In the genomic region with DNA sequence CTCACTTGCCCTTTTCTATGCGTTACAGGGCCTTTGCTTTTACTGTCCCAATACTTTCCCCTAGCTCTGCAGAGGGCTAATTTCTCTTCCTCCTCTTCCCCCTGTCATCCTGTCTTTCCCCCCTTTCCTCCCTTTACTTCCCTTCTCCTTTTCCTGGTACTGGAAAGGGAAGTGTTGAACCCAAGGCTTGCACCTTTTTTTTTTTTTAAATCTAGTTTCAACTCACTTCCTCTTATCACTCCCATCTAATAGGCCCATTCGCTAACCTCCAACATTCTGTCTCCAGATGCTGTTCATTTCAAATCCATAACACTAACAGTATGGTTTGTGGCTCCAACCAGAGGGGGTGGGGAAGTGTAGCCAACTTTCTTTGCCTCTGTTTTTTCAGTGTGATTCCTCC, we compare ENCODE assay signal across 24 mouse cellular contexts.
DNase-seq lines count a peak whose midpoint lies in the region; ATAC-seq and TF ChIP-seq lines count a peak whose summit lies in the region.
"Had no signal": no experiment of that assay in that cellular context is flagged by ENCODE, and none has a peak within 500 bp of the region (broad histone marks: within the 10 kb centered on the region; RNA-seq: fewer than 3 reads in every experiment).

No protein-coding gene starts in this region.

- 62% methylated on average over 2 of the region's 2 CpGs for WGBS in limb, embryonic 14.5 days
- WGBS in limb, embryonic 10.5 days, result 78% methylated on average over 2 of the region's 2 CpGs
- WGBS in kidney, embryonic 15.5 days, result 80% methylated on average over 2 of the region's 2 CpGs
- 74% methylated on average over 2 of the region's 2 CpGs for WGBS in kidney, embryonic 16.5 days

- TF ChIP-seq POLR2A in limb, embryonic 14.5 days (IDR thresholded peaks at IDR 0.05; ENCODE audit: borderline replicate concordance, extremely low read depth, insufficient read depth, insufficient read length), result no peak

- DNase-seq in limb, embryonic 14.5 days (ENCODE audit: low spot score), result peak; percentile 12
- no peak for DNase-seq in limb, embryonic 10.5 days (ENCODE audit: low spot score)
- peak; percentile 51 for DNase-seq in NIH3T3 (ENCODE audit: low read depth)
- no peak for DNase-seq in frontal cortex, postnatal 10 days (ENCODE audit: low spot score in 2 of 2)
- DNase-seq: adrenal gland, adult 2 months; adrenal gland, postnatal 25 days; B cell, adult 2 months; cerebellum, adult 11-12 months; cerebellum, adult 8-10 months; cerebellum, postnatal 10 days; cerebellum, postnatal 36 days; embryo, embryonic 11 days; gastrocnemius, postnatal 10 days; gastrocnemius, postnatal 36 days; heart, adult 11 months had no signal

- ATAC-seq in limb, embryonic 14.5 days (ENCODE audit: low FRiP score, low read depth), result no peak
- ATAC-seq in megakaryocyte, adult 5-6 weeks (ENCODE audit: poor library complexity, severe bottlenecking), result peak; percentile 62; the same call in 1 of the 2 replicates
- ATAC-seq in kidney, embryonic 15.5 days (replicated peaks; ENCODE audit: low FRiP score), result no peak
- ATAC-seq in kidney, embryonic 16.5 days (ENCODE audit: low FRiP score, low TSS enrichment), result no peak
- ATAC-seq: forebrain, embryonic 15.5 days had no signal

- H3K4me1 ChIP-seq in limb, embryonic 14.5 days (ENCODE audit: control insufficient read depth, insufficient read depth, low read length), result peaks cover 2% of the 10 kb centered on the region; the same call in 1 of the 2 replicates
- H3K4me1 ChIP-seq in limb, embryonic 10.5 days, result peaks cover 14% of the 10 kb centered on the region
- H3K4me1 ChIP-seq in kidney, embryonic 15.5 days, result 0 out of 2 replicates have a peak, but pooled peaks cover 5% of the 10 kb centered on the region
- H3K4me1 ChIP-seq in kidney, embryonic 16.5 days (ENCODE audit: insufficient read depth, low read length), result 0 out of 2 replicates have a peak, but pooled peaks cover 4% of the 10 kb centered on the region
- H3K4me1 ChIP-seq: forebrain, embryonic 12.5 days; forebrain, embryonic 15.5 days; hindbrain, embryonic 12.5 days; hindbrain, embryonic 15.5 days had no signal

- no peak overlapping the region for H3K4me3 ChIP-seq in limb, embryonic 14.5 days (replicated peaks; ENCODE audit: low read length)
- no peak overlapping the region for H3K4me3 ChIP-seq in limb, embryonic 10.5 days
- no peak overlapping the region for H3K4me3 ChIP-seq in kidney, embryonic 15.5 days (replicated peaks)
- H3K4me3 ChIP-seq in kidney, embryonic 16.5 days (ENCODE audit: low read length), result no peak overlapping the region
- H3K4me3 ChIP-seq: erythroblast, embryonic 14.5 days; forebrain, embryonic 12.5 days; forebrain, embryonic 15.5 days; hindbrain, embryonic 12.5 days; hindbrain, embryonic 15.5 days had no signal

- H3K27me3 ChIP-seq in limb, embryonic 14.5 days (ENCODE audit: control insufficient read depth, insufficient read depth, low read length), result no peaks in the 10 kb centered on the region
- no peaks in the 10 kb centered on the region for H3K27me3 ChIP-seq in limb, embryonic 10.5 days (ENCODE audit: low read depth, poor library complexity, severe bottlenecking)
- H3K27me3 ChIP-seq in kidney, embryonic 15.5 days, result no peaks in the 10 kb centered on the region
- no peaks in the 10 kb centered on the region for H3K27me3 ChIP-seq in kidney, embryonic 16.5 days (ENCODE audit: insufficient read depth, low read length)
- H3K27me3 ChIP-seq: forebrain, embryonic 12.5 days; forebrain, embryonic 15.5 days; hindbrain, embryonic 12.5 days; hindbrain, embryonic 15.5 days had no signal

- H3K9me3 ChIP-seq in limb, embryonic 14.5 days (ENCODE audit: control insufficient read depth, low read length), result no peaks in the 10 kb centered on the region
- no peaks in the 10 kb centered on the region for H3K9me3 ChIP-seq in limb, embryonic 10.5 days (replicated peaks)
- no peaks in the 10 kb centered on the region for H3K9me3 ChIP-seq in kidney, embryonic 15.5 days (replicated peaks)
- H3K9me3 ChIP-seq in kidney, embryonic 16.5 days (ENCODE audit: low read length), result no peaks in the 10 kb centered on the region
- H3K9me3 ChIP-seq: forebrain, embryonic 12.5 days; forebrain, embryonic 15.5 days; hindbrain, embryonic 12.5 days; hindbrain, embryonic 15.5 days had no signal

- no peaks in the 10 kb centered on the region for H3K36me3 ChIP-seq in limb, embryonic 14.5 days (ENCODE audit: control insufficient read depth, insufficient read depth, low read length)
- H3K36me3 ChIP-seq in limb, embryonic 10.5 days, result no peaks in the 10 kb centered on the region
- no peaks in the 10 kb centered on the region for H3K36me3 ChIP-seq in kidney, embryonic 15.5 days
- no peaks in the 10 kb centered on the region for H3K36me3 ChIP-seq in kidney, embryonic 16.5 days (ENCODE audit: insufficient read depth, low read length)
- H3K36me3 ChIP-seq: forebrain, embryonic 12.5 days; forebrain, embryonic 15.5 days; hindbrain, embryonic 12.5 days; hindbrain, embryonic 15.5 days had no signal

- H3K27ac ChIP-seq in limb, embryonic 14.5 days (replicated peaks; ENCODE audit: low read depth, low read length), result no peak overlapping the region
- no peak overlapping the region for H3K27ac ChIP-seq in limb, embryonic 10.5 days
- no peak overlapping the region for H3K27ac ChIP-seq in kidney, embryonic 15.5 days
- H3K27ac ChIP-seq in kidney, embryonic 16.5 days (ENCODE audit: low read length), result no peak overlapping the region
- H3K27ac ChIP-seq: forebrain, embryonic 12.5 days; forebrain, embryonic 15.5 days; hindbrain, embryonic 12.5 days; hindbrain, embryonic 15.5 days had no signal

- no peak overlapping the region for H3K9ac ChIP-seq in limb, embryonic 14.5 days (ENCODE audit: low read depth, low read length, severe bottlenecking)
- H3K9ac ChIP-seq in kidney, embryonic 15.5 days, result no peak overlapping the region
- H3K9ac ChIP-seq in kidney, embryonic 16.5 days (replicated peaks; ENCODE audit: low read length), result no peak overlapping the region
- H3K9ac ChIP-seq: forebrain, embryonic 12.5 days; forebrain, embryonic 15.5 days; hindbrain, embryonic 12.5 days; hindbrain, embryonic 15.5 days had no signal

- H3K4me2 ChIP-seq in limb, embryonic 14.5 days (replicated peaks; ENCODE audit: low read depth, low read length, severe bottlenecking), result no peak overlapping the region
- no peak overlapping the region for H3K4me2 ChIP-seq in kidney, embryonic 15.5 days
- no peak overlapping the region for H3K4me2 ChIP-seq in kidney, embryonic 16.5 days (replicated peaks; ENCODE audit: low read depth, low read length)
- H3K4me2 ChIP-seq: forebrain, embryonic 12.5 days; forebrain, embryonic 15.5 days; heart, embryonic 11.5 days; hindbrain, embryonic 12.5 days; hindbrain, embryonic 15.5 days had no signal

Comparison
In these comparisons a context has a peak if more than half of its experiments do, and no peak if none do; other contexts are left out.
1. DNase-seq: peak in limb, embryonic 14.5 days (single experiment) and NIH3T3 (single experiment); none in limb, embryonic 10.5 days (single experiment) and frontal cortex, postnatal 10 days (0 of 2).